Mouse (Mus musculus) bone marrow macrophage, adult 2 months (primary cell): ENCODE data around the gene Dock8. TPM values are rescaled to one million over a fixed set of nuclear protein-coding genes. Genes with fewer than 3 reads are reported as not detected.
A peak's percentile ranks its signal among the peaks of the same experiment; 100 is the strongest.

Experiments used
- H3K27ac ChIP-seq: 2 replicates; pipeline ENCODE4 v1.5.1; 2012; ENCODE audit warnings: low read depth, low read length; ENCODE audit not compliant: insufficient read depth
- H3K4me1 ChIP-seq: 2 replicates; pipeline ENCODE4 v1.6.1; 2012; ENCODE audit warnings: low read length; ENCODE audit not compliant: control insufficient read depth, insufficient read depth
- H3K4me3 ChIP-seq: 2 replicates; pipeline ENCODE4 v1.5.1; 2012; ENCODE audit warnings: mild to moderate bottlenecking, low read length, moderate library complexity; ENCODE audit not compliant: insufficient read depth
- CTCF ChIP-seq: IDR thresholded peaks from 2 replicates; pipeline ENCODE4 v1.5.1; 2012; ENCODE audit warnings: low read depth, mild to moderate bottlenecking, low read length, moderate library complexity
- POLR2A ChIP-seq: IDR thresholded peaks from 2 replicates; pipeline ENCODE4 v1.6.1; 2012; ENCODE audit warnings: mild to moderate bottlenecking, low read depth, low read length, borderline replicate concordance
- polyA plus RNA-seq: library from polyadenylated mRNA; stranded (reverse); fragments of >200 nt; gene quantifications from 2 replicates; pipeline ENCODE4 v1.2.4, GENCODE M21; 2012; ENCODE audit not compliant: missing spikeins, insufficient read depth, insufficient read length

The Dock8 gene
- 78.5 and 83.3 TPM in 2 replicates for polyA plus RNA-seq

- Histone ChIP-seq H3K4me3 (peak within 1 kb of the TSS; percentile 98), H3K27ac (peak within 1 kb of the TSS; percentile 90), H3K4me1 (peaks cover 45% of the 10 kb centered on the region)
- TF ChIP-seq CTCF = no peak
- TF ChIP-seq POLR2A = no peak
Measured at GRCm38 (mm10) chr19:24999201-24999886, at the start of gene Dock8. Gene Dock8, plus strand, starts transcription at chr19:24999534.

- Histone ChIP-seq H3K4me1 (peaks cover 9% of the 10 kb centered on the region), H3K4me3 (no peak overlapping the region), H3K27ac (no peak overlapping the region)
- no peak for TF ChIP-seq POLR2A
- no peak for TF ChIP-seq CTCF
Measured at GRCm38 (mm10) chr19:24958531-24958930, 40.8 kb upstream of the Dock8 start.

- TF ChIP-seq CTCF = no peak
- TF ChIP-seq POLR2A = 0 out of 2 replicates have a peak, but pooled peaks have one; percentile 62
- peak within 1 kb of the TSS; percentile 14; the same call in 1 of the 2 replicates for H3K27ac ChIP-seq
- H3K4me3 ChIP-seq = peak within 1 kb of the TSS; percentile 76
- peaks cover 11% of the 10 kb centered on the region for H3K4me1 ChIP-seq
Measured at GRCm38 (mm10) chr19:24961172-24961962, 38.0 kb upstream of the Dock8 start, which contains the start of gene Cbwd1. Gene Cbwd1, minus strand, starts transcription at chr19:24961610.

- Histone ChIP-seq H3K4me3 (peak overlapping the region; percentile 18; the same call in 1 of the 2 replicates), H3K4me1 (peaks cover 16% of the 10 kb centered on the region), H3K27ac (peak overlapping the region; percentile 100)
- no peak for TF ChIP-seq POLR2A
- no peak for TF ChIP-seq CTCF
Measured at GRCm38 (mm10) chr19:24966203-24966602, 33.1 kb upstream of the Dock8 start.

GRCm38 (mm10) chr19:24966941-24967340 is 32.4 kb upstream of the Dock8 start:
- Histone ChIP-seq H3K4me3 (no peak overlapping the region), H3K27ac (peak overlapping the region; percentile 100), H3K4me1 (peaks cover 18% of the 10 kb centered on the region)
- TF ChIP-seq CTCF (no peak), POLR2A (no peak)

GRCm38 (mm10) chr19:24971307-24971706 is 28.0 kb upstream of the Dock8 start:
- Histone ChIP-seq H3K27ac (no peak overlapping the region; the same call in 1 of the 2 replicates), H3K4me1 (peaks cover 9% of the 10 kb centered on the region), H3K4me3 (no peak overlapping the region)
- TF ChIP-seq POLR2A (no peak), CTCF (no peak)

GRCm38 (mm10) chr19:24972701-24973390 is 26.5 kb upstream of the Dock8 start:
- Histone ChIP-seq H3K27ac (no peak overlapping the region), H3K4me1 (peaks cover 2% of the 10 kb centered on the region; the same call in 1 of the 2 replicates), H3K4me3 (no peak overlapping the region)
- TF ChIP-seq CTCF (no peak), POLR2A (no peak)

- TF ChIP-seq POLR2A (no peak), CTCF (no peak)
- Histone ChIP-seq H3K4me1 (peaks cover 30% of the 10 kb centered on the region), H3K27ac (no peak overlapping the region), H3K4me3 (no peak overlapping the region)
Measured at GRCm38 (mm10) chr19:24977991-24978390, 21.3 kb upstream of the Dock8 start.

- peak overlapping the region; percentile 21 for H3K27ac ChIP-seq
- H3K4me3 ChIP-seq = no peak overlapping the region
- TF ChIP-seq POLR2A (no peak), CTCF (no peak)
- peaks cover 36% of the 10 kb centered on the region for H3K4me1 ChIP-seq
Measured at GRCm38 (mm10) chr19:24978852-24979842, 20.2 kb upstream of the Dock8 start.
